ENCODE assay signal across 8 mouse cellular contexts in the genomic region with DNA sequence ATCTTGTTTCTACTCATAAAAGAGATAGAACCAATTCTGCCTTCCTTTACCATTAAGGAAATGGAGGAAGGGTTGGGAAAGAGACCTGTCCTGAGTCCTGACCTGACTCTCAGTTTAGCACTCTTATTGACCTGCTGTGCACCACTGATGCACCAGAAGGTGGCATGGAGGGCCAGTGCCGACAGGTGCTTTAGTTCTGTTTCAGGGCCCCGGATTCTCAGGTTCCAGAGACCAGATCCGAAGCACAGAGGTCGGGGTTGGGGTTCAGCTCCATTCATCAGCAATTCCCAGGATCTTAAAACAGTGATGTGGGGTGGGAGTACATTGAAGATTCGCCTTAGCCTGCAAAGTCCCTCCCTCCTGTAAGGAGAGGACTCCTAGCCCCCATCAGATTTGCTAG. TPM values are rescaled to one million over a fixed set of nuclear protein-coding genes. Genes with fewer than 3 reads are reported as not detected.
A peak's percentile ranks its signal among the peaks of the same experiment; 100 is the strongest.
DNase-seq lines count a peak whose midpoint lies in the region; ATAC-seq lines count a peak whose summit lies in the region.

No protein-coding gene starts in this region.

- DNase-seq in kidney, postnatal 10 days = no peak
- DNase-seq in embryonic facial prominence, embryonic 11.5 days (ENCODE audit: low spot score) = no peak
- no peak for DNase-seq in intestine, embryonic 14.5 days (ENCODE audit: low spot score)
- no peak for DNase-seq in right cerebral cortex, adult 18-20 months
- no peak for DNase-seq in urinary bladder, postnatal 4 days (ENCODE audit: low spot score in 2 of 2)
- DNase-seq in cerebellum, postnatal 14 days = no peak

- H3K9me3 ChIP-seq in kidney, embryonic 15.5 days (replicated peaks) = no peaks in the 10 kb centered on the region
- H3K9me3 ChIP-seq in embryonic facial prominence, embryonic 11.5 days (replicated peaks; ENCODE audit: control insufficient read depth, low read length) = no peaks in the 10 kb centered on the region
- no peaks in the 10 kb centered on the region for H3K9me3 ChIP-seq in intestine, embryonic 14.5 days (ENCODE audit: control insufficient read depth, low read length)
- H3K9me3 ChIP-seq in neural tube, embryonic 12.5 days = no peaks in the 10 kb centered on the region

- no peaks in the 10 kb centered on the region for H3K36me3 ChIP-seq in kidney, embryonic 15.5 days
- H3K36me3 ChIP-seq in embryonic facial prominence, embryonic 11.5 days (replicated peaks; ENCODE audit: control insufficient read depth, insufficient read depth, low read depth, low read length) = no peaks in the 10 kb centered on the region
- H3K36me3 ChIP-seq in intestine, embryonic 14.5 days (ENCODE audit: control insufficient read depth, insufficient read depth, low read length) = no peaks in the 10 kb centered on the region
- no peaks in the 10 kb centered on the region; the same call in 1 of the 2 replicates for H3K36me3 ChIP-seq in neural tube, embryonic 12.5 days

- ATAC-seq in kidney, embryonic 15.5 days (replicated peaks; ENCODE audit: low FRiP score) = peak; percentile 61
- ATAC-seq in embryonic facial prominence, embryonic 11.5 days (replicated peaks; ENCODE audit: insufficient number of reproducible peaks, low FRiP score, low TSS enrichment, low read depth) = 0 out of 2 replicates have a peak, but pooled peaks have one; percentile 8
- ATAC-seq in intestine, embryonic 14.5 days (replicated peaks; ENCODE audit: low FRiP score, low TSS enrichment, low read depth) = peak; percentile 50
- peak; percentile 14; the same call in 1 of the 2 replicates for ATAC-seq in neural tube, embryonic 12.5 days (ENCODE audit: low FRiP score, low read depth)

- under 1% methylated on average over 5 of the region's 5 CpGs for WGBS in kidney, embryonic 15.5 days
- WGBS in embryonic facial prominence, embryonic 11.5 days = 2% methylated on average over 5 of the region's 5 CpGs
- WGBS in intestine, embryonic 14.5 days = 0% methylated on average over 5 of the region's 5 CpGs
- WGBS in neural tube, embryonic 12.5 days = 0% methylated on average over 5 of the region's 5 CpGs

- H3K4me3 ChIP-seq in kidney, embryonic 15.5 days (replicated peaks) = peak overlapping the region; percentile 68
- H3K4me3 ChIP-seq in embryonic facial prominence, embryonic 11.5 days (ENCODE audit: low read depth, low read length) = peak overlapping the region; percentile 47
- H3K4me3 ChIP-seq in intestine, embryonic 14.5 days (ENCODE audit: low read depth, low read length) = peak overlapping the region; percentile 53
- H3K4me3 ChIP-seq in neural tube, embryonic 12.5 days = peak overlapping the region; percentile 61

- no peak overlapping the region for H3K9ac ChIP-seq in kidney, embryonic 15.5 days
- H3K9ac ChIP-seq in embryonic facial prominence, embryonic 11.5 days (replicated peaks; ENCODE audit: low read length) = peak overlapping the region; percentile 39
- H3K9ac ChIP-seq in intestine, embryonic 14.5 days (ENCODE audit: low read length) = no peak overlapping the region
- no peak overlapping the region for H3K9ac ChIP-seq in neural tube, embryonic 12.5 days

- peak overlapping the region; percentile 85 for H3K4me2 ChIP-seq in kidney, embryonic 15.5 days
- peak overlapping the region; percentile 76 for H3K4me2 ChIP-seq in embryonic facial prominence, embryonic 11.5 days (ENCODE audit: low read depth, low read length)
- H3K4me2 ChIP-seq in intestine, embryonic 14.5 days (ENCODE audit: low read length) = peak overlapping the region; percentile 74
- H3K4me2 ChIP-seq in neural tube, embryonic 12.5 days (replicated peaks) = peak overlapping the region; percentile 73

- no peaks in the 10 kb centered on the region for H3K27me3 ChIP-seq in kidney, embryonic 15.5 days
- no peaks in the 10 kb centered on the region for H3K27me3 ChIP-seq in embryonic facial prominence, embryonic 11.5 days (ENCODE audit: control insufficient read depth, insufficient read depth, low read length)
- H3K27me3 ChIP-seq in intestine, embryonic 14.5 days (replicated peaks; ENCODE audit: control insufficient read depth, insufficient read depth, low read length) = no peaks in the 10 kb centered on the region
- H3K27me3 ChIP-seq in neural tube, embryonic 12.5 days (replicated peaks) = no peaks in the 10 kb centered on the region

- H3K27ac ChIP-seq in kidney, embryonic 15.5 days = peak overlapping the region; percentile 33; the same call in 1 of the 2 replicates
- H3K27ac ChIP-seq in embryonic facial prominence, embryonic 11.5 days (replicated peaks; ENCODE audit: low read depth, low read length) = no peak overlapping the region
- no peak overlapping the region for H3K27ac ChIP-seq in intestine, embryonic 14.5 days (ENCODE audit: low read depth)
- H3K27ac ChIP-seq in neural tube, embryonic 12.5 days = no peak overlapping the region

- H3K4me1 ChIP-seq in kidney, embryonic 15.5 days = peaks cover 21% of the 10 kb centered on the region
- no peaks in the 10 kb centered on the region for H3K4me1 ChIP-seq in embryonic facial prominence, embryonic 11.5 days (ENCODE audit: control insufficient read depth, insufficient read depth, low read length)
- peaks cover 11% of the 10 kb centered on the region for H3K4me1 ChIP-seq in intestine, embryonic 14.5 days (replicated peaks; ENCODE audit: control insufficient read depth, insufficient read depth, low read length)
- H3K4me1 ChIP-seq in neural tube, embryonic 12.5 days = peaks cover 32% of the 10 kb centered on the region

RNA-seq across cellular contexts. Expression of a gene that starts 0.4 kb away (rescaled TPM):
- 40.4 and 41.4 TPM in 2 replicates for polyA plus RNA-seq in kidney, embryonic 15.5 days (2015; fragmentation: Nextera tagmentation; extraction: Ambion mirVana)
- polyA plus RNA-seq in embryonic facial prominence, embryonic 11.5 days (2014; fragmentation: Nextera tagmentation; extraction: Ambion mirVana) = 25.6 and 26.5 TPM in 2 replicates
- 38.7 and 41.6 TPM in 2 replicates for polyA plus RNA-seq in intestine, embryonic 14.5 days (2014; fragmentation: Nextera tagmentation; extraction: Ambion mirVana)
- 105 and 112 TPM in 2 replicates for polyA plus RNA-seq in neural tube, embryonic 12.5 days (2016; fragmentation: Nextera tagmentation; extraction: Ambion mirVana)

RNA-seq across cellular contexts. Expression of a gene that starts 42.2 kb away (rescaled TPM):
- polyA plus RNA-seq in kidney, embryonic 15.5 days (2015; fragmentation: Nextera tagmentation; extraction: Ambion mirVana) = 15.4 and 19.4 TPM in 2 replicates
- 16.4 and 19.2 TPM in 2 replicates for polyA plus RNA-seq in embryonic facial prominence, embryonic 11.5 days (2014; fragmentation: Nextera tagmentation; extraction: Ambion mirVana)
- polyA plus RNA-seq in intestine, embryonic 14.5 days (2014; fragmentation: Nextera tagmentation; extraction: Ambion mirVana) = 21.0 and 24.5 TPM in 2 replicates
- 23.3 and 25.6 TPM in 2 replicates for polyA plus RNA-seq in neural tube, embryonic 12.5 days (2016; fragmentation: Nextera tagmentation; extraction: Ambion mirVana)

Comparison
In these comparisons a context has a peak if more than half of its experiments do, and no peak if none do; other contexts are left out.
1. ATAC-seq: peak in every context shown above with its lines; median percentile 61 in kidney, embryonic 15.5 days; 50 in intestine, embryonic 14.5 days; 14 in neural tube, embryonic 12.5 days; 8 in embryonic facial prominence, embryonic 11.5 days.